Mouse (Mus musculus) testis, adult 2 months (tissue): ENCODE measurements around the gene Cog5. TPM values are rescaled to one million over a fixed set of nuclear protein-coding genes. Genes with fewer than 3 reads are reported as not detected.

Source experiments
- H3K27ac ChIP-seq: fragments of 200-500 bp; 2 replicates; pipeline ENCODE4 v1.5.1; 2012; ENCODE audit warnings: low read depth, low read length; ENCODE audit not compliant: control insufficient read depth, insufficient read depth
- H3K27me3 ChIP-seq: fragments of 200-500 bp; 2 replicates; pipeline ENCODE4 v1.6.1; 2012; ENCODE audit warnings: mild to moderate bottlenecking, low read length, moderate library complexity; ENCODE audit not compliant: control insufficient read depth, insufficient read depth
- H3K36me3 ChIP-seq: fragments of 200-500 bp; 2 replicates; pipeline ENCODE4 v1.6.1; 2012; ENCODE audit warnings: mild to moderate bottlenecking, low read length; ENCODE audit not compliant: control insufficient read depth, insufficient read depth
- H3K4me1 ChIP-seq: fragments of 200-500 bp; 2 replicates; pipeline ENCODE4 v1.6.1; 2012; ENCODE audit warnings: low read length; ENCODE audit not compliant: control insufficient read depth, insufficient read depth
- H3K4me3 ChIP-seq: fragments of 200-500 bp; 2 replicates; pipeline ENCODE4 v1.5.1; 2012; ENCODE audit warnings: low read depth, mild to moderate bottlenecking, low read length, moderate library complexity, mixed read lengths; ENCODE audit not compliant: control insufficient read depth
- CTCF ChIP-seq: fragments of 200-500 bp; IDR thresholded peaks from 2 replicates; pipeline ENCODE4 v1.5.1; 2012; ENCODE audit warnings: low read depth, mild to moderate bottlenecking, inconsistent platforms, low read length, moderate library complexity; ENCODE audit not compliant: control insufficient read depth, insufficient read depth, insufficient replicate concordance
- POLR2A ChIP-seq: fragments of 200-500 bp; IDR thresholded peaks from 2 replicates; pipeline ENCODE4 v1.6.1; 2012; ENCODE audit warnings: low read depth, mild to moderate bottlenecking, inconsistent platforms, low read length, moderate library complexity; ENCODE audit not compliant: control insufficient read depth
- polyA plus RNA-seq: library from polyadenylated mRNA; depleted of rRNA; stranded (reverse); fragments of >200 nt; gene quantifications from 2 replicates; pipeline ENCODE4 v1.2.3, GENCODE M21; 2012

The Cog5 gene
- polyA plus RNA-seq, 1 experiment, result 17.4 TPM

DNA sequence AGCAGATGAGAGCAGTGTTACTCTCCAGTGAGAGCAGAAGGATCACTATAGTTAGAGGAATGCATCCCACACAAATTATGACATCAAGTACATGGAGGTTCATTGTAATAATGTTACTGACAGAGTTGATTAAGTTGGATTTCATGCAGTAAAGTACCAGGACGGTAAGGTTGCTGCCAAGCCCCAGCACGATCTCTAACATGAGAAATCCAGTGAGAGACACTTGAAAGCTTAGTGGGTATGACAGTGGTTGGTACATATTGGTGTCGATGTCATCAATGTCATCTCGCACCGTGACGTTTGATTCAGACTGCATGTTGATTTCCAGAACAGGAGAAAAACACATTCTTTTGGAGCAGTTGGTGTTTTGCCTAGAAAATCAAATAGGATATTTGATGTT, 55.0 kb downstream of the Cog5 start:
- TF ChIP-seq CTCF (no peak), POLR2A (no peak)
- no peak overlapping the region for H3K27ac ChIP-seq
- H3K27me3 ChIP-seq, result no peaks in the 10 kb centered on the region
- no peaks in the 10 kb centered on the region for H3K36me3 ChIP-seq
- H3K4me3 ChIP-seq, result no peak overlapping the region
- no peaks in the 10 kb centered on the region for H3K4me1 ChIP-seq

DNA sequence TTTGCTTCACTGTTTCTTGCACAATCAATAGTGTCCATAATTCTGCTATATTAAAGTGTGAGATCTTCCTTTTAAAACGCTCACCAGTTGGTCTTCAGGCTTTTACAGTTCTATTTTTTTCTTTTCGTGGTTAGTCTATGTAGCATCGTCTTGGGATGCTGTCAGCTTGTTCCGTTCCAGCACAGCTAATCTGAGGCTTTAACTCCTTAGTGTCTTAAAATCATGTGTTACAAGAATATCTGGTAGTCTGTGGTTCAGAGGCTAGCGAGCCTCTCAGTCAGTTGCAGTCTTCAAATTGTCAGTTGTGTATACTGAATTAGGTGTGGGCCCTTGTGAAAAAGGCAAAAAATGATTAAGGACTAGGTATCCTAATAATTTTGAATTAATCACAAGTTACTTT, 57.6 kb downstream of the Cog5 start:
- Histone ChIP-seq H3K4me1 (no peaks in the 10 kb centered on the region), H3K36me3 (no peaks in the 10 kb centered on the region), H3K27ac (no peak overlapping the region), H3K4me3 (no peak overlapping the region), H3K27me3 (no peaks in the 10 kb centered on the region)
- TF ChIP-seq CTCF, result no peak
- no peak for TF ChIP-seq POLR2A

DNA sequence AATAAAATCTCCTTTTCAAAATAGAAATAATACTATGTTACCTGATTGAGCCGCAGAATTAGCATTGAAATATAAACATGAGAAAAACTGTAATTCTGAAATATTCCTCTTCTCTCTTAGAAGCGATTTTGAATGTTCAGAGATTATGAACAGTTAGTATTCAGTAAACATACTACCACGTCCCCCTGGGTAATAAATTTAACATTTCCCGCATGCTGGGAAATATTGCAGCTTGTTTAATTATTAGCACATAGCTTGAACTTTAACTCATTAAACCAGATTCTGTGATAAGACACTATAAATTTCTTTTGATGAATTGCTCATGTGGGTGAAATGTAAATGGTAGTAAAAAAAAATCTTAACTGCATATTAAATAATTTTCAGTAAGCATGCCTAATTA, 58.1 kb downstream of the Cog5 start:
- Histone ChIP-seq H3K27ac (no peak overlapping the region), H3K27me3 (no peaks in the 10 kb centered on the region), H3K4me1 (no peaks in the 10 kb centered on the region), H3K36me3 (no peaks in the 10 kb centered on the region), H3K4me3 (no peak overlapping the region)
- TF ChIP-seq POLR2A (no peak), CTCF (no peak)

DNA sequence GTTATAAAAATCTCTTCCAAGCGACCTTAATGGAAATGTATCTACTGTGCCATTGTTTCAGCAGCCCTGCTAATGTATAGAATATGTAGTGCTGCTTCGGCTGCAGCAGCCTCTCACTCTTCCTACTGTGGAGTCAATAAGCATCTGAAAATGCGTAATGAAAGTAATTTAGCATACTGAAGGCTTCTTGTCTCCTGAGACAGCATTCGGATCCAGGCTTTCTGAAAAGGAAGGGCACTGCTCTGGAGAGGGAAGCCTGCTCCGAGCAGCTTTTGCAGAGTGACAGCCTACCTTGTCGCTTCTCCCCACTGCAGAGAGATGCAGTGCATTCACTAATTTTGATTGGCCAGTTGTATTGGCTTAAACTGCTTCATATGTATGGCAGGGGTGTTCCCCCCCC, 58.9 kb downstream of the Cog5 start, which contains the start of gene Gpr22:
TSS of gene Gpr22 (minus strand) at position 348 of the 400 bp plus-strand sequence.
- no peak within 1 kb of the TSS for H3K4me3 ChIP-seq
- TF ChIP-seq POLR2A, result no peak
- H3K27me3 ChIP-seq, result no peaks in the 10 kb centered on the region
- no peaks in the 10 kb centered on the region for H3K4me1 ChIP-seq
- H3K36me3 ChIP-seq, result no peaks in the 10 kb centered on the region
- H3K27ac ChIP-seq, result no peak within 1 kb of the TSS

DNA sequence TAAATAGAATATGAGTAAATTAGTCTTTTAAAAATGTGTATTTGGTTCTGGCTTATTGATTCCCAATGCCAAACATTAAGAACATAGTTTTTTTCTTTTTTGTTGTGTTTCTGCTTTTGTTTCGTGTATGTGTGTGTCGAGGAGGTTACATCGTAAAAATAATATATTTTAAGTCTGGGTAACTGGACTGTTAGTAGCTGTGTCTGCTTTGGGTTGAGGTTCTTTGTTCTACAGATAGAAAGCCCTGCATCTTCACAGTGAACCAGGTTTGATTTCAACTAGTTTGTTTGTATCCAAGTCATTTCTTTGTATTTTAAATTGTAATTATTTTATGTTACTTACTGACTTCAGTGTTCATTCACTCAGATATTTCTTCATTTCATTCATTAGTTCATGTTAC, 59.4 kb downstream of the Cog5 start:
- H3K4me3 ChIP-seq, result no peak overlapping the region
- H3K27ac ChIP-seq, result no peak overlapping the region
- no peaks in the 10 kb centered on the region for H3K27me3 ChIP-seq
- TF ChIP-seq CTCF, result no peak
- no peak for TF ChIP-seq POLR2A
- H3K4me1 ChIP-seq, result no peaks in the 10 kb centered on the region
- no peaks in the 10 kb centered on the region for H3K36me3 ChIP-seq

DNA sequence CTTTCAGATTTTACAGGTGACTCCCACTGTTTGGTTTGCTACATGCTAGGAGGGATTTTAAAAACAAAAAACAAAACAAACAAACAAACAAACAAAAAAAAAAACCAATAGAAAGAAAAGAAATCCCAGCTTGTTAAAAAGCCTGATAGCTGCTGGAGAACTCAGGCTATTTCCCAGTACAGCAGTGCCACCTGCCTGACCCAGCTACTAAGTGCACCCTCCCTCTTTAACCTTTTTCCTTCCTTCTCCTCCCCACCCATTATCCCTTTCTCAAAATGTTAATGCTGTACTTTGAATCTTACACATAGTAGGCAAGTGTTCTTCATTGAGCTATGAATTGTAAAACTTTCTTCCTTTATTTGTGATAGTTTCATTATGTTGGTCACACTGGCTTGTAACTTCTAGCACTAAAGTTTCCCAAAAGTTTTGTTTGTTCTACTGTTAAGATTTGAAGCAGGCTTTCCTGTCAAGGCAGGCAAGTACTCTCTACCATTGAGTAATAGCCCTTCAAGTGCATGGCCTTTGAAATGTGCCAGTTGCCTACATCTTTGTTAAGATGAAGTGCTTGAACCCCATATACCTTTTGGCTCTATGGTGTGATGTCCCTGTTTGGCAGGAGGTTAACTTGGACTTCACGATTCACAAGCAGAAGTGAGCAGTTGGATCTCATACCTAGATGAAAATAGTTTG, 65.1 kb downstream of the Cog5 start:
- Histone ChIP-seq H3K27ac (no peak overlapping the region), H3K4me3 (no peak overlapping the region), H3K27me3 (no peaks in the 10 kb centered on the region), H3K4me1 (no peaks in the 10 kb centered on the region), H3K36me3 (no peaks in the 10 kb centered on the region)
- TF ChIP-seq POLR2A, result no peak
- peak; percentile 24; the same call in 1 of the 2 replicates for TF ChIP-seq CTCF

DNA sequence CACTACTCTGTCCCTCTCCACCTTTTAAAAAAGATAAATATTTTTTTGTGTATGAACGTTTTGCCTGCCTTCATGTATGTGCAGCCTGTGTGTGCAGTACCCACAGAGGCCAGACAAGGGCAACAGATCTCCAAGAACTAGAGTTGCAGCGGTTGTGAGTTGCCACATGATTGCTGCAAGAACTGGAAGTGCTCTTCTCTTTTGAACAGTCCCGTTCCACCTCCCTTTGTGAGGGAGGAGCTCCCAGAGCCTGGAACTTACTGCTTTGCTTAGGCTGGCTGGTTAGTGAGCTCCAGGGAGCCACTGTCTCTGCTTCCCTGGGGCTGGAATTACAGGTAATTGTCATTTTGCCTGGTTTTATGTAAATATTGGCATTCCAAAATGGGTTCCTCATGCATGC, 69.9 kb downstream of the Cog5 start:
- no peak overlapping the region for H3K4me3 ChIP-seq
- no peaks in the 10 kb centered on the region for H3K27me3 ChIP-seq
- no peak for TF ChIP-seq POLR2A
- TF ChIP-seq CTCF, result no peak
- no peaks in the 10 kb centered on the region for H3K4me1 ChIP-seq
- H3K27ac ChIP-seq, result no peak overlapping the region
- H3K36me3 ChIP-seq, result no peaks in the 10 kb centered on the region
